Mouse (Mus musculus): ENCODE results near the gene Olfr1085.
"Not testable (repeated sequence)": the region's sequence is repeated elsewhere in the genome, so short reads cannot be mapped to it uniquely, and the experiment has no call there.

The Olfr1085 gene

DNA sequence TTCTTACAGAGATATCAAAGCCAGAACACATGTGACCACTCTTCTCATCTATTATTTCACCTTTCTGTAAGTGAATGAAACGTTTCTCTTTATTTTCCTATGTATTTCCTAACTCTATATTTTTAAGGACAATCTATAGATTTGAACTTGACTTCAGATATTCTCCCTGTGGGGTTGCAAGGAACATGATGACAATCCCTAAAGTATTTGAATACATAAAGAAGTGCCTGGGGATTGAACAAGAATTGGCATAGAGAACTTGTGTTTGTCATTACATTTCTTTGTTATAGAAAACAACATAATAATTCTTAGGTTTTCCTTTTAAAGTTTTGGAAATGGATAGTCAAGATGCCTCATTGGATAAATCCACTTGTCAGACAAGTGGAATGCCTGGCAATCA, at the start of gene Olfr1085:
Olfr1085 (minus strand) TSS at position 101 of the 400 bp plus-strand sequence.
- DNase-seq (ENCODE audit: low read depth) = no peak

DNA sequence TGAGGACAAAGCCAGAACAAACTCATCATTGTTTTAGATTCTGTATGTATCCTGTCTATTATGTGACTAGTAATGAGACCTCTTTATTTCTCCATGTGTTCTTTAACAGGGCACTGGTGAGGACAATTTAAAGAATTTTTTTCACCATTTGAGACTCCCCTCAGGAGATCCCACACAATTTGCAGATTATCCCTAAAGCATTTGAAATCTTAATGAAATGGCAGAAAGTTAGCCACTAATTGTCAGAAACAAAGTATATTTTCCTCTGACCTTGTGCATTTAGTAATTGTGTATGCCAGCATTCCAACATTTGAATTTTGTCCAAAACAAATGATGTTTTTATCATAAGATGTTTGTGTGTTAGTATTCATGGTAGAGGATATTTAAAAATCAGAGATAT, 36.5 kb upstream of the Olfr1085 start, which contains the start of gene Olfr1087:
Olfr1087 (minus strand) TSS at position 101 of the 400 bp plus-strand sequence.
- DNase-seq (ENCODE audit: low read depth) = no peak

DNA sequence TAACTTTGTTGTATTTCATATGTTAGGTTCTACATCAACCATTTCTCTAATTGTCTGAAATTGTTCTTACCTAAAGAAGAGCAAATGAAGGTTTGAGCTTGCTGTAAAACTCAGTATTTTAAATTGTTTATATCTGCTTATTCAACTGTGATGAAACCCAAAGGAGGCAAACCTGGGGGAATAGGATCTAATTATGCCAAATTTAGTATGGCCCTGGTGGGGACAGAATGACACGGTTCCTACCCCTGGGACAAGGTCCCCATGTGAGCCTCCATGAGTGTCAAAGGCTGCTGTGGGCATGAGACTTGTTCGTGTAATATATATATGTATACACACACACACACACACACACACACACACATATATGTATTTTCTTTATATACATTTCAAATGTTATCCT, 18.2 kb upstream of the Olfr1085 start, which contains the start of gene Olfr1086:
Olfr1086 (minus strand) TSS at position 101 of the 400 bp plus-strand sequence.
- DNase-seq (ENCODE audit: low read depth) = no peak

DNA sequence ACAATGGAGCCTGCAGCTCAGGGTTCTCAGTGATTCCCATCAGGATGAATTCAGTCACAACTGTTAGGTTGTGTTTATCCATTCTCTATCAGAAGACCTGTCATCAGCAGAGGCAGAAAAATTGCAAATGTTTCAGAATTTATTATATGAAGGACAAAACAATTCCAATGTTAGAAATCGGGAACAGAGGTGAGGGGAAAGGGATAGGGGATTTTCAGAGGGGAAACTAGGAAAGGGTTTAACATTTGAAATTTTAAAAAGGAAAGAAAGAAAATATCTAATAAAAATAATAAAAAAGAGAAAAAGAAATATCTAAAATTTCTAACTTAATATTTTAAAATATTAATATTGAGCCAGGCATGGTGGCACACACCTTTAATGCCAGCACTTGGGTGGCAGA, 22.2 kb downstream of the Olfr1085 start, which contains the start of gene Olfr1084:
Olfr1084 (minus strand) TSS at position 101 of the 400 bp plus-strand sequence.
- DNase-seq (ENCODE audit: low read depth) = not testable (repeated sequence)
